Mouse (Mus musculus) liver, embryonic 14 days (tissue): ENCODE data around the gene Pet2. TPM values are rescaled to one million over a fixed set of nuclear protein-coding genes. Genes with fewer than 3 reads are reported as not detected.

Experiments used
- polyA plus RNA-seq: library from polyadenylated mRNA; depleted of rRNA; stranded (reverse); fragments of >200 nt; gene quantifications from 2 replicates; pipeline ENCODE4 v1.2.3, GENCODE M21; 2012; rRNA removed

The Pet2 gene
- polyA plus RNA-seq = under 0.01 TPM in 1 of 2 replicates, not detected in the other

GRCm38 (mm10) chrX:89409589-89409988, at the start of gene Pet2:
Pet2 (minus strand) TSS chrX:89409689.

